Mouse (Mus musculus) hindbrain, postnatal 0 days (tissue): ENCODE measurements around the gene Tmem130. TPM values are rescaled to one million over a fixed set of nuclear protein-coding genes. Genes with fewer than 3 reads are reported as not detected.

Experiments used
- ATAC-seq: fragments of 200-750 bp; cut with Nextera tagmentation; 2 replicates; pipeline ENCODE4 v1.8.0; 2017; ENCODE audit warnings: mild to moderate bottlenecking, moderate TSS enrichment, moderate library complexity
- DNase-seq: peaks from one replicate; pipeline ENCODE4 v3.0.0-alpha.2; 2015; ENCODE audit warnings: low spot score
- H3K27ac ChIP-seq: fragments of 300-500 bp; sonication (generic); 2 replicates; pipeline ENCODE4 v1.5.1; 2014; ENCODE audit warnings: mild to moderate bottlenecking
- H3K27me3 ChIP-seq: fragments of 300-500 bp; sonication (generic); 2 replicates; pipeline ENCODE4 v1.6.1; 2014; ENCODE audit warnings: low read length, mixed read lengths; ENCODE audit not compliant: insufficient read depth
- H3K36me3 ChIP-seq: fragments of 300-500 bp; sonication (generic); 2 replicates; pipeline ENCODE4 v1.6.1; 2014; ENCODE audit warnings: low read length, mixed read lengths; ENCODE audit not compliant: insufficient read depth
- H3K4me1 ChIP-seq: fragments of 300-500 bp; sonication (generic); 2 replicates; pipeline ENCODE4 v1.6.1; 2014; ENCODE audit warnings: antibody characterized with exemption, low read length, mixed read lengths; ENCODE audit not compliant: insufficient read depth
- H3K4me2 ChIP-seq: fragments of 300-500 bp; sonication (generic); 2 replicates; pipeline ENCODE4 v1.6.1; 2014; ENCODE audit warnings: low read depth, mild to moderate bottlenecking, low read length, moderate library complexity, mixed read lengths
- H3K4me3 ChIP-seq: fragments of 300-500 bp; sonication (generic); 2 replicates; pipeline ENCODE4 v1.5.1; 2014; ENCODE audit warnings: low read length
- H3K9ac ChIP-seq: fragments of 300-500 bp; sonication (generic); replicated peaks from 2 replicates; pipeline ENCODE4 v1.6.1; 2014; ENCODE audit warnings: mild to moderate bottlenecking, low read length, moderate library complexity, mixed read lengths
- H3K9me3 ChIP-seq: fragments of 300-500 bp; sonication (generic); 2 replicates; pipeline ENCODE4 v1.6.1; 2016; ENCODE audit warnings: low read length, mixed read lengths
- CTCF ChIP-seq: IDR thresholded peaks from 2 replicates; pipeline ENCODE4 v1.5.1; 2016; ENCODE audit warnings: antibody characterized with exemption, control low read depth, low read depth
- WGBS: fragments of 180-500 bp; shearing (Covaris S2); extraction: QIAGEN DNeasy Blood & Tissue Kit; methylation state at CpG from one replicate; pipeline ENCODE4 v1.1.7; 2014; 5-methylcytosine and 5-hydroxymethylcytosine counted together
- polyA plus RNA-seq: library from polyadenylated mRNA; unstranded; fragments of >200 nt; fragmentation: Nextera tagmentation; extraction: Ambion mirVana; gene quantifications from 2 replicates; pipeline ENCODE4 v1.2.1, GENCODE M21; 2015
- total RNA-seq: library from RNA; depleted of rRNA; stranded (reverse); fragments of >200 nt; gene quantifications from 2 replicates; pipeline ENCODE4 v1.2.3, GENCODE M21; 2014; rRNA removed

Gene Tmem130
- 310 and 321 TPM in 2 replicates for total RNA-seq
- 412 and 459 TPM in 2 replicates for polyA plus RNA-seq

DNA sequence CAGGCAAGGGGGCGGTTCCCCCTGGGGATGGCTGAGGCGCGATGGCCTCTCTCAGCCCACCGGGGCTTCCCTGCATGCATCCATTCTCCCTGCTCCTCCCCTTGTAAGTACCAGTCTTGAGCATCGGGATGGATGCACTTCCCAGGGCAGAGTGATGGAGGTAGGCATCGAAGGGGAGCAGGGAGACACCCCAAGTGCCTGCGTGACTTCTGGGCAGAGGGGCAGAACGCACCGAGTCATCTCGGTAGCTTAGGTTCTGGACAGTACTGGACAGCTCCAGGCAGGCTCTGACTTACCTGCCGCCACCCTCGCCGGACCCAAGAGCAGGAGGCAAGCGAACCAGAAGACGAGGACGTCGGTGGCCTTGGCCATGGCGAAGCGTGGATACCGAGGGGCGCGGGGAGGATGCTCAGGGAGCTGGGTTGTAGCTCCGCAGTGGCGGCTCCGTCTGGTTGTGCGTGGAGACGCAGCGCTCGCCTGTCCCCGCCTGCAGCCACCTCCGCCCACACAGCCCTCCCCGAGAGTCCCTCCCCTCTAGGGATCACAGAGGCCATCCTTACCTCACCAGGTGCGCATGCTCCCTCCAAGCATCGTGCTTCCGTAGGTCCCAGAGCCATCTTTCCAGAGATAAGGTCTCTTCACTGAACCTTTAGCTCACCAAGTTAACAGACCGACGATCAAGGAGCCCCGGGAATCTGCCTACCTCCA lies at the start of gene Tmem130:
Tmem130 (minus strand) TSS at position 658 of the 708 bp plus-strand sequence.
- ATAC-seq (peak; percentile 87), DNase-seq (peak; percentile 87)
- WGBS = under 1% methylated on average over 38 of the region's 38 CpGs
- Histone ChIP-seq H3K36me3 (no peaks in the 10 kb centered on the region), H3K4me1 (peaks cover 10% of the 10 kb centered on the region; the same call in 1 of the 2 replicates), H3K9ac (peak within 1 kb of the TSS; percentile 75), H3K9me3 (no peaks in the 10 kb centered on the region), H3K27ac (peak within 1 kb of the TSS; percentile 90), H3K4me2 (peak within 1 kb of the TSS; percentile 58), H3K27me3 (no peaks in the 10 kb centered on the region), H3K4me3 (peak within 1 kb of the TSS; percentile 57)
- peak; percentile 45 for TF ChIP-seq CTCF

DNA sequence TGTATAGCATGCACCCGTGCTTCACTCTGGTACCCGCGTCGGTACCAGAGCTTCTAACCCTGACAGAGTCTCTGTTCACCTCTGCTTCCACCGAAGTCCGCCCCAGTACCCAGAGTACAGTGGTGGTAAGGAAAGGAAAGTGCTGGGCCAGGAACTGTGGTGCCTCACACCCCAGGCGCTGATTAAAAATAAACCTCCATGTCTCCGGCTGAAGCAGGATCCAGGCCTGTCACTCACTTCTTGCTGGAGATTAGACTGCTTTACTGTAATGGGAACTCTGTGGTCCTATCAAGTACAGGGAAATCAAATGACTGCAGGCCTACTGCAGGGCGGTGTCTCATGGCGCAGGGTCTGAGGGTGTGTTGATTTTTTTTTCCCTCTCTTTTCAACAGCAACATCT lies 45.3 kb upstream of the Tmem130 start:
- peaks cover 95% of the 10 kb centered on the region for H3K36me3 ChIP-seq
- no peak overlapping the region for H3K4me2 ChIP-seq
- no peak for TF ChIP-seq CTCF
- no peak overlapping the region for H3K27ac ChIP-seq
- H3K4me1 ChIP-seq = no peaks in the 10 kb centered on the region
- H3K9me3 ChIP-seq = no peaks in the 10 kb centered on the region
- DNase-seq (no peak), ATAC-seq (no peak)
- 96% methylated on average over 10 of the region's 10 CpGs for WGBS
- no peak overlapping the region for H3K9ac ChIP-seq
- H3K27me3 ChIP-seq = no peaks in the 10 kb centered on the region
- no peak overlapping the region for H3K4me3 ChIP-seq

DNA sequence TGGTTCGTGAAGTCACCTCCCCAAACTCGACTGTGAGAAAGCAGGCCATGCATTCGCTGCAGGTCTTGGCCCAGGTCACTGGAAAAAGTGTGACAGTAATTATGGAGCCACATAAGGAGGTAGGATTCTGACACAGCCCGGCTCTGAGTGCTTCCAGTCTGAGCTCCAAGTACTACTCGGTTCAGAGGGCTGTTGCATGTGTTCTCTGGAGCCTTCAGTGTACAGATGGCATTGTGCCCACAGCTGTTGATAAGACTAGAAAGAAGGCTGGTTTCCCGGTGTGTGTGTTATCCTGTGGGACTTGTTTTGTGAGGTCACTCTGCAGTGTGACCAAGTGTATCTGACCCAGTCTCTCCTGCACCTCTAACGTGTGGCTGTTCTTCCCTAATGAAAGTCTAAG lies 42.6 kb upstream of the Tmem130 start:
- Histone ChIP-seq H3K9me3 (no peaks in the 10 kb centered on the region), H3K4me2 (no peak overlapping the region), H3K4me1 (no peaks in the 10 kb centered on the region), H3K4me3 (no peak overlapping the region), H3K27ac (no peak overlapping the region), H3K9ac (no peak overlapping the region), H3K36me3 (peaks cover 92% of the 10 kb centered on the region), H3K27me3 (no peaks in the 10 kb centered on the region)
- WGBS = 90% methylated on average over 7 of the region's 7 CpGs
- no peak for ATAC-seq
- no peak for TF ChIP-seq CTCF
- no peak for DNase-seq

DNA sequence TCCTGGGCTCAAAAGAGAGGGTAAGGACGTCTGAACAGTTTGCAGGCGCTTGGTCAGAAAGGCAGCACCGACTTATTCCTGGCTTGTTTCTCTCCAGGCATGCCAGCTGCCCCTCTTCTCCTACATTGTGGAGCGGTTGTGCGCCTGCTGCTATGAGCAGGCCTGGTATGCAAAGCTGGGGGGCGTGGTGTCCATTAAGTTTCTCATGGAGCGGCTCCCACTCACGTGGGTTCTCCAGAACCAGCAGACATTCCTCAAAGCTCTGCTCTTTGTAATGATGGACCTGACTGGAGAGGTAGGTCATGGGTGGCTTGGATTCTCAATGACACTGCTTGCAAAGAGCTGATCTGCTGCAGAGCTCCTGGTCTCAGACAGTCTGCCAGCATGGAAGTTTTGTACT lies 41.4 kb upstream of the Tmem130 start:
- H3K27me3 ChIP-seq = no peaks in the 10 kb centered on the region
- H3K9me3 ChIP-seq = no peaks in the 10 kb centered on the region
- DNase-seq (no peak), ATAC-seq (no peak)
- TF ChIP-seq CTCF = no peak
- peaks cover 96% of the 10 kb centered on the region for H3K36me3 ChIP-seq
- WGBS = 95% methylated on average over 8 of the region's 8 CpGs
- no peaks in the 10 kb centered on the region for H3K4me1 ChIP-seq
- no peak overlapping the region for H3K27ac ChIP-seq
- H3K4me3 ChIP-seq = no peak overlapping the region
- H3K4me2 ChIP-seq = no peak overlapping the region
- no peak overlapping the region for H3K9ac ChIP-seq

DNA sequence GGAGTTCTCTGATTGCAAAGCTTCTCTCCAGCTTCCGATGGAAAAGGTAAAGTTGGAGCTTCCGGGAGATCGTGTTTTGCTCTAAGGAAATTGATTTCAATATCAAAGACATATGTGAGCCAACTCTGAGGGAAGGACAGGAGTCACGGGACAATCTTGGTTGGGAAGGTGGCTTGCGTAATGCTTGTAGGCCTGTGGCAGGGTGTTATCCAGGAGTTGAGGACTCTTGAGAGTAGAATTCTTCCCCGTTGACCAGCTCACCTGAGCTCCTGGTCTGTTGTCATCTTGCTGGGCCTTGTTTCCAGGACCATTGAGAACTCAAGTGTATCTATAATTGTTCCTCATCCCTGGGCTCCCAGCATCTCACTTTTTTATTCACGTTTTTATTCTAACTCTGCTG lies 35.5 kb upstream of the Tmem130 start:
- no peak for ATAC-seq
- 94% methylated on average over 7 of the region's 7 CpGs for WGBS

DNA sequence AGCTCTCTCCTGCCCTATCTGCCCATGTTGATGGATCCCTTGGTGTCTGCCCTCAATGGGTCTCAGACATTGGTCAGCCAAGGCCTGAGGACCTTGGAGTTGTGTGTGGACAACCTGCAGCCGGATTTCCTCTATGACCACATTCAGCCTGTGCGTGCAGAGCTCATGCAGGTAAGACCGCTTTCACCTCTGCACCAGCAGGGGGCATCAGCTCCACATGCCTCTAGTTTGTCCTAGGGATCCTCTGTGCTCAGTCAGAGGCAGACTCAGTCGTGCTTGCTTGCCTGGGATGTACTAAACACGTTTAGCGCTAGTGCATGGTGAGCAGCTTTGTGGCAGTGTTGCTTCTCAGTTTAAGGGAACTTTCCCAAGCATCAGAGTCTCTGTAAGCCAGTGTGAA lies 33.1 kb upstream of the Tmem130 start:
- Histone ChIP-seq H3K27ac (no peak overlapping the region), H3K4me1 (no peaks in the 10 kb centered on the region), H3K36me3 (peaks cover 79% of the 10 kb centered on the region), H3K27me3 (no peaks in the 10 kb centered on the region), H3K4me2 (no peak overlapping the region), H3K9ac (no peak overlapping the region), H3K9me3 (no peaks in the 10 kb centered on the region), H3K4me3 (no peak overlapping the region)
- 75% methylated on average over 6 of the region's 6 CpGs for WGBS
- DNase-seq (peak; percentile 36), ATAC-seq (no peak)
- TF ChIP-seq CTCF = peak; percentile 63

More for the DNA sequence above, 35.5 kb upstream of the Tmem130 start:
- no peak for TF ChIP-seq CTCF
- no peak for DNase-seq
- H3K4me1 ChIP-seq = no peaks in the 10 kb centered on the region
- no peak overlapping the region for H3K27ac ChIP-seq
- no peak overlapping the region for H3K4me3 ChIP-seq
- no peaks in the 10 kb centered on the region for H3K27me3 ChIP-seq
- H3K36me3 ChIP-seq = peaks cover 80% of the 10 kb centered on the region
- H3K9ac ChIP-seq = no peak overlapping the region
- no peak overlapping the region for H3K4me2 ChIP-seq
- no peaks in the 10 kb centered on the region for H3K9me3 ChIP-seq

DNA sequence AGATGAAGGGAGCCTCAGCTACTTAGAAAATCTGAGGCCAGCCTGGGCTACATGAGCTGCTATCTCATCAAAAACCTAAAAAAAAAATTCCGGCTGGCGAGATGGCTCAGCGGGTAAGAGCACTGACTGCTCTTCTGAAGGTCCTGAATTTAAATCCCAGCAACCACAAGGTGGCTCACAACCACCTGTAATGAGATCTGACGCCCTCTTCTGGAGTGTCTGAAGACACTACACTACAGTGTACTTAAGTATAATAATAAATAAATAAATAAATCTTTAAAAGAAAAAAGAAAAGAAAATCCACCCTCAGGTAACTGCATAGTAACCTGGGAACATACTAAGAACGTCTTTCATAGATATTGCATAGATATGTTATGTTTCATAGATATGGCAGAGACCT lies 31.8 kb upstream of the Tmem130 start:
- Histone ChIP-seq H3K4me3 (no peak overlapping the region), H3K9ac (no peak overlapping the region), H3K9me3 (no peaks in the 10 kb centered on the region), H3K36me3 (peaks cover 83% of the 10 kb centered on the region), H3K27me3 (no peaks in the 10 kb centered on the region), H3K4me1 (no peaks in the 10 kb centered on the region), H3K4me2 (no peak overlapping the region), H3K27ac (no peak overlapping the region)
- no peak; the same call in none of the 2 replicates for TF ChIP-seq CTCF
- 88% methylated on average over 5 of the region's 5 CpGs for WGBS
- ATAC-seq = no peak
- no peak for DNase-seq
